Mouse (Mus musculus): ENCODE measurements around the gene Ccr4.

Gene Ccr4

DNA sequence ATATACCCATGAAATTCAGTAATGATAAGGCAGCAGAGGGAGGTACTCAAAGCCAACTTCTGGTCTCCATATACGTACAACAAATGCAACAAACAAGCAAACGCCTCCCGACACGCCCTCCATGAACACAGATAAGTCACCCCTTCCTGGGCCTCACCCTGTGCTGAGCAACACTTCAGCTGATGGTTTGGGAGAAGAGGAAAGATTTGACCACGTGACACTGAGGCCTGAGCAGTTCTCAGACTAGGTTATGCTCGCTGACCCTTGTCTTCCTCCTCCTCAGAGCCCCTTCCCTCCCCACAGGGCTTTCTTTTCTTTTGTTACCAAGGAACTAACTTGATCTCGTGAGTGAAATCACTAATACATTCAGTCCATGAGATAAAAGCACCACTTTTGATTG lies 37.8 kb downstream of the Ccr4 start:
- DNase-seq: no peak

DNA sequence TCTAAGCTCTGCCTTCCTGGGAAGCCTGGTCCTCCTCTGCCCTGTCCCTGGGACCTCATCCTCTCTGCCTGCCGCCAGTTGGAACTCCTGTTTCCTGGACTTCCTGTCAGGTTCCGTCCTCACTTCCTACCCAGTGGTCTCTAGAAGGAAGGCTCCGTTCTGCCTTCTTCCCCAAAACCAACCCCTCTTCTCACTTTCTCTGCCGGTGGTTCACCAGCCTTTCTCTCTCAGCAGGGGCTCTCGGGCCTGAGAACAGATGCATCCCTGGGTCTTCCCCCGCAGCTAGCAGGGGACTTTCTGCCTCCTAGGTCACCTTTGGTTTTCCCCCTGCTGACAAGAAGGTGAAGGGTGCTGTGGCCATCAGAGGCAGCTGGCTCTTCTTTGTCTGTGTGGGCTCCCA lies 39.3 kb downstream of the Ccr4 start:
- DNase-seq: no peak

DNA sequence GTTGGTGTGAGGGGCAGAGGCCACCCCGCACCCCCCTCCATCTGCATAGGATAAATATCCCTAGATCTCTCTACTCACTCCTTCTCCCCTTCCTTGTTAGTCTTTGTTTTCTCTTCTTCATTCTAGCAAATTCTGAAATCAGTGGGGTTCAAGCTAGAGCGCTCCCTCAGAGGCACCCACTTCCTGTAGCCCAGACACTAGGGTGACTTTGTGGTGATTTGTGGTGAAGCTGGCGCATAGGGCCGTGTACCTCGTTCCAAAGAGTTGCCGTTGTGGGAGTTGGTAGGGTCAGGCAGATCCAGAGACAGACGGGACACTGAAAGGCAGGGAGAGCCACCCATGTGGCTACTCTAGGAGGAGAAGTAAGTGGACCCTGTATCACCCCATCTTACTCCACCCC lies 42.1 kb downstream of the Ccr4 start:
- no peak for DNase-seq

DNA sequence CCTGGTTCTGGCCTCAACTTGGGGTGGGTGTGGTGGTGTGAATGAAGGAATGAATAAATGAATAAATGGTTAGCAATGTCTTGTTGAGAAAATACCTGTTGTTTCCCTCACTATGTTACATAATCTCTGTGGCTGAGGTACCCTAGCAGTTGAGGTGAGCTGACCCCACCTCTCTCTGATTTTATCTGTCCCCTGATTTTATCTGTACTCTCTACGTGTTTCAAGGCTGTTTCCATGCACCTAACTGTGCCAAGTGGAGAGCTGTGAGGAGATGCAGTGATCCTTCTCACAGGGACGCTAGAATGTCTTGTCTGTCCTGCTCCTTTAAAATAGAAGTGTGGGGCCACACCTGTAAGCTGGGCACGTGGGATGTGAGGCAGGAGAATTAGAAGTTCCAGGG lies 46.3 kb downstream of the Ccr4 start:
- no peak for DNase-seq

DNA sequence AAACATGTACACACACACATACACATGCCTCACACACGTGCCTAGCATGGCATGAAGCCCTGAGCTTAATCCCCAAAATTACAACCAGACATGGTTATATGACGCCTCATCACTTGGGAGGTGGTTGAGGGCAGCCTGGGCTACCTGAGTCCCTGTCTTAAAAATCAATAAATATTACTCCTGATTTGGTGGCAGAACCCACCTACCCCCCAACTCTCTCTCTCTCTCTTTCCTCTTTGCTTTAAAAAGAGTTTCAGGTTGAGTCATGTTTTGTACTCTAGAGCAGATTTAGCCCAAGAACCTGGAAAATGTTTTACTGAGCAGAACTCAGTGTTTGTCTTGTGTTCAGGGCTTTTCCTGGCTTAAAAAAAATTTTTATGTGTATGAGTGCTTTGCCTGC lies 49.3 kb downstream of the Ccr4 start:
- DNase-seq: no peak

DNA sequence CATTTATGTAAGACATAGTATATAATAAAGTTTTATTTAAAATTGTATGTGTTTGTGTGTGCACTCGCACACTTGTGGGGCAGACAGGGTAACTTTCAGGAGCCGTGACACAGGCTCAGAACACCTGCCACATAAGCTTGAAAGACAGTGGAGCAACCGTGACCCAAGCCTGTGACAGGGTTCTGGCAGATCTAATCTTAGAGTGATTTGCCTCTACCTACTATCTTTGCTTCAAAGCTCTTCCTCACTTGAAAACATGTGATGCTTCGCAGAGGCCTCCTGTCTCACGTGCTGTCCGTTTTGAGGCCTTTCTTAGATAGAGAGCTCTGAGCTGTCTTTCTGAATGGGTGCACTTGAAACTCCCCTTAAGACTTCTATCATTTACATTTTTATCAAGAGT lies 52.3 kb downstream of the Ccr4 start:
- DNase-seq: peak; percentile 53

DNA sequence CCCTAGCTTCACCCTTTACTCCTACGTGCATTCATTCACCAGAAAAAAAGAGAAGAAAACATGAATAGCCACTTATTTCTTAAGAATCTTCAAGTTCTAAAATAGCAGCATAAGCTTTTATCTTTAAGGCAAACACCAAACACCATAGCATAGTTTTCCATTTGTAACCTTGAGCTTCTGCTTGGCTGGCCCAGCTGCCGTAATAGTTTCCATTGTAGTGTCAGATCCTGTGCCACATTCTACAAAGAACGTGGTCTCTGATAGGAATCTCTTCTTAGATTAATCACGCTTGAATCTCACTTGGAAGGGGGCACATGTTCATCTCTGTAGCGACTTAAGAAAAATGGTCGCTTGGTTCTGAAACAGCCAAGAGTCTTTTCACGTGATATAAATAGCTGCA lies 53.1 kb downstream of the Ccr4 start:
- DNase-seq: no peak

DNA sequence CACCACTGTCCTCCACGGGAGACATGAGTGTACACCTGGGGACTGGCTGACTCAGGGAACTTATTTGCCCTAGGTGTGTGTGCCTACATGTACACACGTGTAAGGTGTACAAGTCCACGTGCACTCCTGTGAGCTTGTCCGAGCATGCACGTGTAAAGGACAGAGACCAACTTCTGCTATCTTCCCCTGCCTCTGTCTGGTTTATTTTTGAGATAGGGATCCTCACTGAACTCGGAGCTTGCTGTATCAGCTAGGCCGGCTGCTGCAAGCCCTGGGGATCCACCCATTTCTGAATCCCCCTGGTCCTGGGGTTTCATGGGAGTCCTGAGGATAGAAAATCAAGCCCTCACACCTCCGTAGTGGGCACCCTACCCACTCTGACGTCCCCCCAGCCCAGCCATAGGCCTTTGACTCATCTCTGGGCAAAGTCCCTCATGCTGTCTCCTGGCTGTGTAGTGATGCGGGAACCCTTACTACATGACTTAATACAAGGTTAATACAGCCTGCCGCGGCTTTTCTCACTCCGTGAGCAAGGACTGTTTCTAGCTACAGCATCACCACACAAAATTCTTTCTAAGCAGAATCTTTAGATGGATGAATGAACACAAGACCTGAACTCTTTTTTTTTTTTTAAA lies 55.5 kb downstream of the Ccr4 start:
- no peak for DNase-seq

DNA sequence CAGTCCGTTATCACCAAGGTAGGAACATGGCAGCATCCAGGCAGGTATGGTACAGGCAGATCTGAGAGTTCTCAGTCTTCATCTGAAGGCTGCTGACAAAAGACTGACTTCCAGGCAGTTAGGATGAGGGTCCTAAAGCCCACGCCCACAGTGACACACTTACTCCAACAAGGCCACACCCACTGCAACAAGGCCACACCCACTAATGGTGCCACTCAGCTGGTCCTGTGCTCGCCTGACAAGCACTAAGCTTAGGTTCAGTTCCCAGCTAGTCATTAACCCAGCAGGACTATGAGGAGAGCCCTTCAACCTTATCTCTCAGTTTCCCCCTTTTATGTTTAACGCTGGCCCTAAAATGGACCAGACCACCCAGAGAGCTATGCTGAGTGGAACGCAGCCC lies 56.0 kb downstream of the Ccr4 start:
- DNase-seq: no peak

DNA sequence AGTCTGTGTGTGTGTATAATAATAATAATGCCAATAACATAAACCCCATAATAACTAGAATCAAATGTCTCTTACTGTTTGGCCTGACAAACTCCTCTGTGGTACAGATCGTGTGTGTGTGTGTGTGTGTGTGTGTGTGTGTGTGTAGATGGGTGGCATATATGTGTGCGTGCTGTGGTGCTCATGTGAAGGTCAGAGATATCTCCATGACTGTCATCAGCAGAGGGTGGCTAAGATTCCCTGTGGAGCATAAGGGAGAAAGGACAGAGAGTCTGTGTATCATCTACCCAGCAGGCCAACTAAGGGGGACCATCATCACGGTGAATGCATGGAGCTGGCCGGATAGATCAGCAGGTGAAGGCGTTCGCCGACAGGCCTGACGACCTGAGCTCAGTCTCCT lies 57.8 kb downstream of the Ccr4 start:
- DNase-seq: no peak

DNA sequence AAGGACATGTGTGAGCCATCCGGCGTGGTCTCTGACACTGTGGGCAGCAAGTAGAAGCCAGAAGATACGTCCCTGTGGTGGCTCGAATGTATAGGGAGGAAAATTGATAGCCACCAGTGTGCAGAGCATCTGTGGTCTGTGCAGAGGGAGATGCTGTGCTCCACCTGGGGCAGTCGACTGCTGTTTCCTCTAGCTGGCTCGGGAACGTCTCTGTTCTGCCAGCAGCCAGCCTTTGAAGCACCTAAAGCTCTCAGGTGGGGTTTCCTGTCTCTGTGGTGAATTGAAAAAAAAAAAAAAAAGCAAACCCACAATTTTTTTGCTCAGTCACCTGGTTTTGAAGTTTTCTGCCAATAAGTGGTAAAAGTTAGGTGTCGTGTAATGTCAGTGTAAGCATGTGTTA lies 61.4 kb downstream of the Ccr4 start:
- peak; percentile 77 for DNase-seq

DNA sequence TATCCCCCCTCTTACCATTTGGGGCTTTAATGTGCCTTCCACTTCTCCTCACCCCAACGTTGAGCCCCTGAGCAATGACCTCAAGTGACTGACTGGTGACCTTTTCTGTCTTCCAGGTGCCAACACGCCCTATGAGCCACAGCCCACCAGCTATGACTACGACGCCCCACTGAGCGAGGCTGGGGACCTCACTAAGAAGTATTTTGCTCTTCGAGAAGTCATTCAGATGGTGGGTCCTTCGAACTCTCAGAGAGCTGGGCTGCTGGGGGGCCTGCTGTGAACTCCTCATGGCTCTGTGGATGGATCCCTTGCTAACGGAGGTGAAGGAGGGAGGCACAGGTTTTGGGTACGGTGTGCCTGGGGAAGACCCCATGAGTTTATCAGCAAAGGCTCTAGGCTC lies 61.8 kb downstream of the Ccr4 start:
- DNase-seq: peak; percentile 63

DNA sequence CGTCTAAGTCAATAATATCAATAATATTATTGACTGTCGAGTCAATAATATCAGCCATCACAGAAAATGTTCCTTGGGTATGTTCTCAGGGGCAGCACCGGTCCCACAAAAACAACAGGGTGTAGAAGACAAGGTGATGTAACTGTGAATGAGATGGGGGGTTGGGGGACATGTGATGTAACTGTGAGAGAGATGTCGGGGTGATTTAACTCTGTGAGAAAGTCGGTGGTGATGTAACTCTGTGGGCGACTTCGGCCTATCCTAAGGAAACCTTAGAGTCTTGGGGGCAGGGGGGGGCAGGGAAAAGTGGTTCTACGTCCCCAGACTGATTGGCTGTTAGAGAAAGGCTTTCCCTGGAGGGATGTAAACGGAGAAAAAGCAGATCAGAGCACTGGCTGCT lies 62.5 kb downstream of the Ccr4 start:
- no peak for DNase-seq

DNA sequence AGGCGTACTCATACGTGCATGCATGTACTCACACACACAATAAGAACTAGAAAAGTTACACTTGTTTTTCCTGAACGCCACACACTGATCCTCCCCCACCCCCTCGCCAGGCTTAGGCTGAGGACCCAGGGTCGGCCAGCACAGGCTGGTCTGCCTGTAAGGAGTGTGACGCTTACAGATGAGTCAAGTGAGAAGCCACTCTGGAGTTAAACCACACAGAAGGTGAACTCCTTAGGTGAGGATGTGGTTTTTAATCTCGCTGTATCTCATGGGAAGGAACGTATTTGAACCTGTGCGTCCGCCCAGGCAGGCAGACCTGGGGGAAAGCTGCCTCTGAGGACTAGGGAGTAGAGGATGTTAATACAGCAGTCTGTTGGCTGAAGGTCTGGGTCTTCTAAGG lies 64.2 kb downstream of the Ccr4 start:
- DNase-seq: peak; percentile 59
